Mouse (Mus musculus) heart, embryonic 14.5 days (tissue): Measurements from ENCODE around the gene Lrig1. TPM values are rescaled to one million over a fixed set of nuclear protein-coding genes. Genes with fewer than 3 reads are reported as not detected.

Experiments used
- ATAC-seq: fragments of 200-750 bp; cut with Nextera tagmentation; 2 replicates; pipeline ENCODE4 v1.8.0; 2017; ENCODE audit warnings: low read depth, moderate TSS enrichment; ENCODE audit not compliant: insufficient number of reproducible peaks, insufficient read depth, low FRiP score
- H3K27ac ChIP-seq, 2 experiments: fragments of 200-500 bp in 1 of 2; fragments of 300-500 bp in 1 of 2; sonication (generic) in 1 of 2; replicated peaks in 1 of 2; 2 replicates each; pipeline ENCODE4 v1.5.1; 2012 to 2014; ENCODE audit warnings: low read depth in 2 of 2, low read length in 2 of 2, control low read depth in 1 of 2, mild to moderate bottlenecking in 1 of 2, mixed read lengths in 1 of 2; ENCODE audit not compliant: control insufficient read depth in 1 of 2, insufficient read depth in 1 of 2
- H3K27me3 ChIP-seq: fragments of 300-500 bp; sonication (generic); 2 replicates; pipeline ENCODE4 v1.6.1; 2014; ENCODE audit warnings: mild to moderate bottlenecking, low read length, control low read depth; ENCODE audit not compliant: control insufficient read depth, insufficient read depth
- H3K36me3 ChIP-seq: fragments of 300-500 bp; sonication (generic); 2 replicates; pipeline ENCODE4 v1.6.1; 2014; ENCODE audit warnings: mild to moderate bottlenecking, control low read depth, low read length, mixed read lengths; ENCODE audit not compliant: control insufficient read depth, insufficient read depth
- H3K4me1 ChIP-seq, 2 experiments: fragments of 200-500 bp in 1 of 2; fragments of 300-500 bp in 1 of 2; sonication (generic) in 1 of 2; 2 replicates each; pipeline ENCODE4 v1.6.1; 2012 to 2014; ENCODE audit warnings: low read length in 2 of 2, control low read depth in 1 of 2, mixed read lengths in 1 of 2; ENCODE audit not compliant: control insufficient read depth in 2 of 2, insufficient read depth in 2 of 2
- H3K4me2 ChIP-seq: fragments of 300-500 bp; sonication (generic); 2 replicates; pipeline ENCODE4 v1.6.1; 2014; ENCODE audit warnings: mild to moderate bottlenecking, low read length
- H3K4me3 ChIP-seq, 2 experiments: fragments of 200-500 bp in 1 of 2; fragments of 300-500 bp in 1 of 2; sonication (generic) in 1 of 2; 2 replicates each; pipeline ENCODE4 v1.5.1; 2012 to 2014; ENCODE audit warnings: low read length in 2 of 2, mild to moderate bottlenecking in 2 of 2, control low read depth in 1 of 2, low read depth in 1 of 2, moderate library complexity in 1 of 2; ENCODE audit not compliant: control insufficient read depth in 1 of 2, insufficient read depth in 1 of 2
- H3K9ac ChIP-seq: fragments of 300-500 bp; sonication (generic); 2 replicates; pipeline ENCODE4 v1.6.1; 2014; ENCODE audit warnings: mild to moderate bottlenecking, low read length
- H3K9me3 ChIP-seq: fragments of 300-500 bp; sonication (generic); 2 replicates; pipeline ENCODE4 v1.6.1; 2016; ENCODE audit warnings: low read length, control low read depth; ENCODE audit not compliant: control insufficient read depth
- WGBS: fragments of 180-500 bp; shearing (Covaris S2); extraction: QIAGEN DNeasy Blood & Tissue Kit; methylation state at CpG from one replicate; pipeline ENCODE4 v1.1.7; 2014; 5-methylcytosine and 5-hydroxymethylcytosine counted together
- polyA plus RNA-seq: library from polyadenylated mRNA; unstranded; fragments of >200 nt; fragmentation: Nextera tagmentation; extraction: Ambion mirVana; gene quantifications from 2 replicates; pipeline ENCODE4 v1.2.1, GENCODE M21; 2014

Gene Lrig1
- polyA plus RNA-seq, 1 experiment from 2014 or later = 18.4 TPM

DNA sequence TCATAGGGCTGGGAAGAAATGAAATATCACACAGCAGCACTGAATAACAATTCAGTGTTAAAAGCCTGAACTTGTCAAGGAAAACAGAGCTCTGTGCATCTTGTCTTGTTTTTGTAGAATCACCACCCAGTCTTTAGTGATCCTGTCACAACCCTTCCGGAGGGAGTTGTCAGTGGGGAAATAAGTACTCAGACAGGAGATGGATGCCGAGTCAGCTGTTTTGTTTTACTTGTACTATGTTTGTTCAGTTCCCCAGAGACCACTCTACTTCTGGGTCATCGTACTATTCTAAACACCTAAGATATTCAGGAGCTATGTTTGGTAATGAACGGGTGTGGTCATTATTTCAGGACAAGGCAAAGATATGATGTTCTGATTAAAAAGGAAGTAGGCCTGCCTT, 111.6 kb downstream of the Lrig1 start:
- WGBS = 73% methylated on average over 4 of the region's 4 CpGs
- H3K27ac ChIP-seq = no peak overlapping the region
- no peaks in the 10 kb centered on the region for H3K36me3 ChIP-seq
- peaks cover 8 to 13% of the 10 kb centered on the region in 2 experiments for H3K4me1 ChIP-seq
- no peak for ATAC-seq
- H3K27me3 ChIP-seq = no peaks in the 10 kb centered on the region
- no peaks in the 10 kb centered on the region for H3K9me3 ChIP-seq
- H3K4me3 ChIP-seq = no peak overlapping the region
- no peak overlapping the region for H3K4me2 ChIP-seq
- H3K9ac ChIP-seq = no peak overlapping the region

DNA sequence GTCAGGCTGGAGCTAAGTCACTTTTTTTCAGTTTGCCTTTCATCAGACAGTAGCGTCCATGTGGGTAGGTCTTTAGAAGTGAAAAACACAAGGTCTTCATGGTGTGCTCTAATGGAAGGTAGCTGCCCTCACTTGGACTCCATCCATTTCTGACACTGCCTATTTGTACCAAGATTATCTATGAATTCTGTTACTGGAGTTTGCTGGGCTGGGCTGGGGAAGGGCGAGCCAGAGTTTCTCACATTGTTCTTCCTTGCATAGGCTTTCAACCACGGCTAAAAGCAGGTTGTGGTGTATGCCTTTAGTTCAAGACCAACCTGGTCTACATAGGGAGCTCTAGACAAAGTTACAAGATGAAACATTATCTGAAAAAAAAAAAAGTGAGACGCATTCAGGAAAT, 115.0 kb downstream of the Lrig1 start:
- Histone ChIP-seq H3K27me3 (no peaks in the 10 kb centered on the region), H3K4me3 (no peak overlapping the region), H3K9ac (no peak overlapping the region), H3K36me3 (no peaks in the 10 kb centered on the region), H3K27ac (no peak overlapping the region), H3K4me1 (peaks cover 0 to 4% of the 10 kb centered on the region in 2 experiments; a peak in 1 of 4 replicates), H3K9me3 (no peaks in the 10 kb centered on the region), H3K4me2 (no peak overlapping the region)
- 70% methylated on average over 4 of the region's 4 CpGs for WGBS
- no peak for ATAC-seq

DNA sequence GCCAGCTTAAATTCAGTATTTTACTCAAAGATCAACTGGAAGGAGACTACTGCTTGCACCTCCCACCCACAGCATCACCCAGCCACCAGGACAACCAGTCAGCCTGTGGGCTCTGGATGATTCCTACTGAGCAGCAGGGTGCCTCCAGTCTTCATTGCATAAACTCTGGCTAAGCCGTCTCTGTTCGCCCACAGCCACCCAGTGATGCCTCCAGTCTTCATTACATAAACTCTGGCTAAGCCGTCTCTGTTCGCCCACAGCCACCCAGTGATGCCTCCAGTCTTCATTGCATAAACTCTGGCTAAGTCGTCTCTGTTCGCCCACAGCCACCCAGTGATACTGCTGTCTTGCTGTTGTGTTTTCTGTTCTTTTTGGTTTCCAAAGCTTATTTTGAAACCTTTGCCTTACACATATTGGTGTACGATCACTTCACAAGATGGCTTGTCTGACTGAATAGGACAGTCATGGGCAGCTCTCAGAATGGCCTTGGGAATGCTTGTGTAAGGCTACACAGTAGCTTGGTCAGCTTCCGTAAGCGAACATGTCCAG, 115.7 kb downstream of the Lrig1 start:
- Histone ChIP-seq H3K36me3 (no peaks in the 10 kb centered on the region), H3K4me2 (no peak overlapping the region), H3K9ac (no peak overlapping the region), H3K4me3 (no peak overlapping the region), H3K27ac (no peak overlapping the region), H3K4me1 (peaks cover 0 to 4% of the 10 kb centered on the region in 2 experiments; a peak in 1 of 4 replicates), H3K9me3 (no peaks in the 10 kb centered on the region), H3K27me3 (no peaks in the 10 kb centered on the region)
- ATAC-seq = no peak
- 92% methylated on average over 9 of the region's 9 CpGs for WGBS

DNA sequence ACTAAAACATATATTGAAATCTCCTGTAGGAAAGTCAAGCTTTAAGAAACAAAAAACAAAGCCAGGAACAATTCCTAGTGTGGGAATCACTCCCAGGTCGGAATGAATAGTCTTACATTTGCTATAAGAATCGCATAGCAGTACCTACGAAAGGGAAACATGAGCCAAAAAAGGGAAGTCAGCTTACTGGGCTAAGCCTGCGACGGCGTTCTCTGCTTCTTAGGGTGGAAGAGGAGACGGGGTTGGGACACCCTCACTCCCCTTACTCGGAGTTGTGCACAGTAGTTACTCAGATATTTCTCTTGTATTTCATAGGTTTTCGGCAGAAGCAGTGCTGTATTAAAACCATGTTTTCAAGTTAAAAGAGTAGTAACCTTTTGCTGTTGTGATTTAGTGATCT, 117.9 kb downstream of the Lrig1 start:
- 88% methylated on average over 9 of the region's 9 CpGs for WGBS
- H3K27me3 ChIP-seq = no peaks in the 10 kb centered on the region
- H3K4me1 ChIP-seq = peaks cover 0 to 4% of the 10 kb centered on the region in 2 experiments; a peak in 1 of 4 replicates
- H3K4me2 ChIP-seq = no peak overlapping the region
- H3K9ac ChIP-seq = no peak overlapping the region
- H3K27ac ChIP-seq = no peak overlapping the region
- H3K9me3 ChIP-seq = no peaks in the 10 kb centered on the region
- ATAC-seq = no peak
- no peaks in the 10 kb centered on the region for H3K36me3 ChIP-seq
- H3K4me3 ChIP-seq = no peak overlapping the region

DNA sequence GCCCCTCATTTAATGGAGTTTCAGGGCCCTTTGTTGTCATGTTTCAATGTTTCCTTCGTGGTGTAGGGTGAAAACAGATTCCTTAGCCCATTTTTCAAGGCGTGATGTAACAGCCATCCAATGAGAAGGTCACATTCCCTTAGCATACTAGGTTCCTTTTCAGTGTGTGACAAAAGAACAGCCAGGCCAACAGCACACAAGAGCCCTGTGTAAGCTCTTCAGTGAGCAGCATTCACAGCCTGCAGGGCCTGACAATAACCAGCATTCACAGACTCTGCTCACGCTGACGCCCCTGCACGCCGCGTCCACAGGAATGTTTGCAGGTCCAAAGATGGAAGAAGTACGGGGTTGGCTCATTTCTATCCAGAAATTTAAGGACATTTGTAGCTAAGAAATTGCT, 122.0 kb downstream of the Lrig1 start:
- H3K36me3 ChIP-seq = no peaks in the 10 kb centered on the region
- H3K27me3 ChIP-seq = no peaks in the 10 kb centered on the region
- no peak overlapping the region for H3K4me2 ChIP-seq
- no peak overlapping the region for H3K4me3 ChIP-seq
- H3K27ac ChIP-seq = no peak overlapping the region
- H3K9ac ChIP-seq = no peak overlapping the region
- H3K9me3 ChIP-seq = no peaks in the 10 kb centered on the region
- H3K4me1 ChIP-seq = peaks cover 3 to 9% of the 10 kb centered on the region in 2 experiments; a peak in 2 of 4 replicates
- no peak for ATAC-seq
- WGBS = 78% methylated on average over 8 of the region's 8 CpGs

DNA sequence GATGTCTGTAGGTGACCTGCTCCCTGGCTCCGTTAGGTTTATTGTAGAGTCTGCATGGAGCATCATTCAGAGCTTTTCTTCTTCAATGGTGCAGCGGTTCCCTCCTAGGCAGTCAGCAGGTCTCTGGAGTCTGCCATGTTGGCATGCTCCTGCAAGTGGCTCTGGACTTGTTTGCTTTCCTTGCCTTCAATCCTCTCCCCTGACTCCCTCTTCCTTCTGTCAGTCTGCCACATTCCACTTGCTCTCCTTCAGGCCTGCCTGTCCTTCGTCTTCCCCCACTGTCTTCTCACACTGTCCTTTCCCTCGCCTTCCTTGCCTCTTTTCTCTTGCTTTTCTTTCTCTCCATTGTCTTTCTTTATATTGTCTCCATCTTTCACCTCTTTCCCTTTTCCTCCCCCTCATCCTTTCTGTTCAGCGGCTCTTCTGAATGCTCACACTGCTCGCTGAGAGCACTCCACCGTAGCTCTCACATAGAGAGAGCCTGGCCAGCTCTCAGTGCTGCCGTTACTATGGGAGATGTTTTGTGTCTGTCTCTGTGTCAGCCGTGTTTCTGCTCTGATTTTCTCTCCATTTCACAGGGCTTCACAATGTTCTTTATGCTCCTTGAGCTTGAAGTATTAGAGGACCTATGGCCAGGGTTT, 124.3 kb downstream of the Lrig1 start:
- peaks cover 3 to 5% of the 10 kb centered on the region in 2 experiments; a peak in 2 of 4 replicates for H3K4me1 ChIP-seq
- ATAC-seq = no peak
- no peak overlapping the region for H3K27ac ChIP-seq
- no peaks in the 10 kb centered on the region for H3K9me3 ChIP-seq
- no peak overlapping the region for H3K9ac ChIP-seq
- H3K4me3 ChIP-seq = no peak overlapping the region
- peak overlapping the region; percentile 18; the same call in 1 of the 2 replicates for H3K4me2 ChIP-seq
- 53% methylated on average over 9 of the region's 9 CpGs for WGBS
- no peaks in the 10 kb centered on the region for H3K36me3 ChIP-seq
- no peaks in the 10 kb centered on the region for H3K27me3 ChIP-seq

DNA sequence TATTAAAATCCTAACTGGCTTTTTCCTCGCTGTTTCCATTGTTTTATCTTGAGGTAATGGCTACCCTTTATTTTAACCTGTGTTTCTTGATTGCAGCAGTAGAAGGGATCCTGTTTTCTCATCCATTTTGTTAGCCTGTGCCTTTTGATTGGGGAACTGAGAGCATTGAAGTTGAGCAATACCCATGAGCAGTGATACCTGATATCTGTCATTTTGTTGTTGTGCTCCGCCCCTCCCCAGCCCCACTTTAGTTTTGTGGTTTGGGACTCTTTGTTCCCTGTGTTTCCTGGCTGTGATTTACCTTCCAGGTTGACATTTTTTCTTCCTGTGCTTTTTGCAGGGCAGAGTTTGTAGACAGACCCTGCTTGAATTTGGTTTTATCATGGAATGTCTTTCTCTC, 131.9 kb downstream of the Lrig1 start:
- Histone ChIP-seq H3K27me3 (no peaks in the 10 kb centered on the region), H3K9ac (no peak overlapping the region), H3K4me1 (peaks cover under 1 to 1% of the 10 kb centered on the region in 2 experiments; a peak in 2 of 4 replicates), H3K27ac (no peak overlapping the region), H3K9me3 (no peaks in the 10 kb centered on the region), H3K4me2 (no peak overlapping the region), H3K4me3 (no peak overlapping the region), H3K36me3 (no peaks in the 10 kb centered on the region)
- no peak for ATAC-seq
- 92% methylated on average over 2 of the region's 2 CpGs for WGBS

DNA sequence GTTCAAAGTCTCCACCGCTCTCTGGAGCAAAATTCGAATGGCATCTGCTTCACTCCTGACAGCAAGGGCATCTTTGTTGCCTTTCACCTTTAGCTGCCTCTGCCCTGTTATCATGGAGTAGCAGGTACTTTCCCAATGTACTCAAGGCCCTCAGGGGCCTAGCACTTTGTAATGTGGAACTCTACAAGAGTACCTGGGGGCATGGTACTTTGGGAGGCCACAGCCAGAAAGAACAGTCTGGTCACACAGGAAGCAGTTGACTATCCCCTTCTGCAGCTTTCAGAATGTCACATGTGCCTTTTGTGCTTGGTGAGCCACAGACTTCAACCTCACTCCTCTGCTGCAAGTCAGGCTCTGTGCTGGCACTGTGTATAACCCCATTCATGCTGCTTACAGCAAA, 134.2 kb downstream of the Lrig1 start:
- Histone ChIP-seq H3K9me3 (no peaks in the 10 kb centered on the region), H3K36me3 (no peaks in the 10 kb centered on the region), H3K4me2 (no peak overlapping the region), H3K9ac (no peak overlapping the region), H3K27ac (no peak overlapping the region), H3K4me1 (peaks cover 4 to 6% of the 10 kb centered on the region in 2 experiments; a peak in 3 of 4 replicates), H3K27me3 (no peaks in the 10 kb centered on the region), H3K4me3 (no peak overlapping the region)
- WGBS = 96% methylated on average over 2 of the region's 2 CpGs
- no peak for ATAC-seq
